Mouse (Mus musculus): ENCODE results near the gene Cckbr. TPM values are rescaled to one million over a fixed set of nuclear protein-coding genes. Genes with fewer than 3 reads are reported as not detected.

The Cckbr gene
- not detected for polyA plus RNA-seq (2014; fragmentation: Illumina TruSeq; extraction: RNeasy Lipid Tissue Mini Kit (QIAGEN cat#74804); ENCODE audit: insufficient read depth, low read depth, low replicate concordance)

GRCm38 (mm10) chr7:105425424-105426043 is at the start of gene Cckbr:
Gene Cckbr (plus strand): TSS chr7:105425731.

GRCm38 (mm10) chr7:105399935-105400624 is 25.5 kb upstream of the Cckbr start, which contains the start of gene Fam160a2:
Gene Fam160a2 (minus strand): TSS chr7:105400054.

GRCm38 (mm10) chr7:105404268-105404667 is 21.3 kb upstream of the Cckbr start, which contains the start of gene Cnga4:
Gene Cnga4 (plus strand): TSS chr7:105404568.

GRCm38 (mm10) chr7:105481505-105482411 is 56.2 kb downstream of the Cckbr start, which contains the start of gene Cavin3:
Gene Cavin3 (minus strand): TSS chr7:105482300.

Other genes starting within 250 kb of the Cckbr start
- not detected for gene Olfr685, start 239.7 kb upstream of the Cckbr start, polyA plus RNA-seq (2014; fragmentation: Illumina TruSeq; extraction: RNeasy Lipid Tissue Mini Kit (QIAGEN cat#74804); ENCODE audit: insufficient read depth, low read depth, low replicate concordance)
- gene Olfr686, start 218.2 kb upstream of the Cckbr start, polyA plus RNA-seq (2014; fragmentation: Illumina TruSeq; extraction: RNeasy Lipid Tissue Mini Kit (QIAGEN cat#74804); ENCODE audit: insufficient read depth, low read depth, low replicate concordance): not detected
- not detected for gene Olfr688, start 137.6 kb upstream of the Cckbr start, polyA plus RNA-seq (2014; fragmentation: Illumina TruSeq; extraction: RNeasy Lipid Tissue Mini Kit (QIAGEN cat#74804); ENCODE audit: insufficient read depth, low read depth, low replicate concordance)
- not detected for gene Olfr689, start 114.6 kb upstream of the Cckbr start, polyA plus RNA-seq (2014; fragmentation: Illumina TruSeq; extraction: RNeasy Lipid Tissue Mini Kit (QIAGEN cat#74804); ENCODE audit: insufficient read depth, low read depth, low replicate concordance)
- not detected for gene Olfr690, start 91.6 kb upstream of the Cckbr start, polyA plus RNA-seq (2014; fragmentation: Illumina TruSeq; extraction: RNeasy Lipid Tissue Mini Kit (QIAGEN cat#74804); ENCODE audit: insufficient read depth, low read depth, low replicate concordance)
- gene Olfr691, start 83.5 kb upstream of the Cckbr start, polyA plus RNA-seq (2014; fragmentation: Illumina TruSeq; extraction: RNeasy Lipid Tissue Mini Kit (QIAGEN cat#74804); ENCODE audit: insufficient read depth, low read depth, low replicate concordance): not detected
- gene Olfr692, start 57.5 kb upstream of the Cckbr start, polyA plus RNA-seq (2014; fragmentation: Illumina TruSeq; extraction: RNeasy Lipid Tissue Mini Kit (QIAGEN cat#74804); ENCODE audit: insufficient read depth, low read depth, low replicate concordance): not detected
- gene Gm5901, start 50.7 kb upstream of the Cckbr start, polyA plus RNA-seq (2014; fragmentation: Illumina TruSeq; extraction: RNeasy Lipid Tissue Mini Kit (QIAGEN cat#74804); ENCODE audit: insufficient read depth, low read depth, low replicate concordance): not detected
- gene Fam160a2, start 25.7 kb upstream of the Cckbr start, polyA plus RNA-seq (2014; fragmentation: Illumina TruSeq; extraction: RNeasy Lipid Tissue Mini Kit (QIAGEN cat#74804); ENCODE audit: insufficient read depth, low read depth, low replicate concordance): 12.5 TPM
- not detected for gene Cnga4, start 21.2 kb upstream of the Cckbr start, polyA plus RNA-seq (2014; fragmentation: Illumina TruSeq; extraction: RNeasy Lipid Tissue Mini Kit (QIAGEN cat#74804); ENCODE audit: insufficient read depth, low read depth, low replicate concordance)
- 51.0 TPM for gene Cavin3, start 56.6 kb downstream of the Cckbr start, polyA plus RNA-seq (2014; fragmentation: Illumina TruSeq; extraction: RNeasy Lipid Tissue Mini Kit (QIAGEN cat#74804); ENCODE audit: insufficient read depth, low read depth, low replicate concordance)
- 50.9 TPM for gene Smpd1, start 128.6 kb downstream of the Cckbr start, polyA plus RNA-seq (2014; fragmentation: Illumina TruSeq; extraction: RNeasy Lipid Tissue Mini Kit (QIAGEN cat#74804); ENCODE audit: insufficient read depth, low read depth, low replicate concordance)
- gene Apbb1, start 155.9 kb downstream of the Cckbr start, polyA plus RNA-seq (2014; fragmentation: Illumina TruSeq; extraction: RNeasy Lipid Tissue Mini Kit (QIAGEN cat#74804); ENCODE audit: insufficient read depth, low read depth, low replicate concordance): 47.5 TPM
- 1.7 TPM for gene Hpx, start 174.4 kb downstream of the Cckbr start, polyA plus RNA-seq (2014; fragmentation: Illumina TruSeq; extraction: RNeasy Lipid Tissue Mini Kit (QIAGEN cat#74804); ENCODE audit: insufficient read depth, low read depth, low replicate concordance)
- gene Trim3, start 207.8 kb downstream of the Cckbr start, polyA plus RNA-seq (2014; fragmentation: Illumina TruSeq; extraction: RNeasy Lipid Tissue Mini Kit (QIAGEN cat#74804); ENCODE audit: insufficient read depth, low read depth, low replicate concordance): 57.8 TPM
- gene Timm10b, start 214.3 kb downstream of the Cckbr start, polyA plus RNA-seq (2014; fragmentation: Illumina TruSeq; extraction: RNeasy Lipid Tissue Mini Kit (QIAGEN cat#74804); ENCODE audit: insufficient read depth, low read depth, low replicate concordance): 129 TPM
- gene Arfip2, start 214.7 kb downstream of the Cckbr start, polyA plus RNA-seq (2014; fragmentation: Illumina TruSeq; extraction: RNeasy Lipid Tissue Mini Kit (QIAGEN cat#74804); ENCODE audit: insufficient read depth, low read depth, low replicate concordance): 29.0 TPM
- gene Gm45799, start 214.8 kb downstream of the Cckbr start, polyA plus RNA-seq (2014; fragmentation: Illumina TruSeq; extraction: RNeasy Lipid Tissue Mini Kit (QIAGEN cat#74804); ENCODE audit: insufficient read depth, low read depth, low replicate concordance): 16.7 TPM
- gene Dnhd1, start 225.1 kb downstream of the Cckbr start, polyA plus RNA-seq (2014; fragmentation: Illumina TruSeq; extraction: RNeasy Lipid Tissue Mini Kit (QIAGEN cat#74804); ENCODE audit: insufficient read depth, low read depth, low replicate concordance): 0.89 TPM